Mouse (Mus musculus): Measurements from ENCODE around the gene Map7d3.
A peak's percentile ranks its signal among the peaks of the same experiment; 100 is the strongest.

The Map7d3 gene

DNA sequence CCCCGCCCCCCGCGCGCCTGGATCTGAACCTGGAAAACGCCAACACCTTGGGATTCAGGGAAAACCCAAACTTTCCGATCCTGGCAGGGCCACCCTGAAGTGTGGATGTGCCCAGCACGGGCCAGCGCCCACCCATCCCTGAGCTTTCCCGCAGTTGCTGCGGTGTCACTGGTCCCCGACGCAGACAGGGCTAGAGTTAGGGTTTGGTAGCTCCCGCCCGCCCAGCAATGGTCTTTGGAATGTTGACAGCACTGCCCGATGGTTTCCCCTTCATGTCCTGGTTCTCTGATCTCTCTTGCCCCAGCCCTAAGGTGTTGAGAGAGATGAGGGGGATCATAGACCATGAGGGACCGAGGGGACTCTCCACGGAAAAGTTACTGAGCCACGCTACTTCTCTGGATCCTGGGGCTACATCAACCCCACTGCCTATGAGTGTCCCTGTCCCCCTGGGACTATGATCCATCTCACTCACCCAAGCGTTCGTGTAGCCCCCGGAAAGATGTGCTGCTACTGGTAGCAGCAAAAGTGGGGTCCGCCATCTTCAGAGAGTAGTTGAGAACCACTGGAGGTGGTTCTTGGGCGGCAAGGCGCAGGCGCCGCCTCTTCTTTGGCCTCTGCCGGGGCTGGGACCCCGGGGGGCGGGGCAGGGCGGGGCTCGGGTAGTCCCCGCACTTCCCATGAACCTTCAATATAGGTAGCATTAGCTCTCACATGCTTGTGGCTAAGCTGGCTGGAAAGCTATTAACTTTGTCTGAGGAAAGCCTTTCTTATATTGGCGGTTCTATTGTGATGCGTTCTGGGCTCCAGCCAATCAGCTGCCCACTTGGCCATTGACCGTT, at the start of gene Map7d3:
Map7d3 (minus strand) TSS at position 562 of the 839 bp plus-strand sequence.
- DNase-seq: peak; percentile 4

DNA sequence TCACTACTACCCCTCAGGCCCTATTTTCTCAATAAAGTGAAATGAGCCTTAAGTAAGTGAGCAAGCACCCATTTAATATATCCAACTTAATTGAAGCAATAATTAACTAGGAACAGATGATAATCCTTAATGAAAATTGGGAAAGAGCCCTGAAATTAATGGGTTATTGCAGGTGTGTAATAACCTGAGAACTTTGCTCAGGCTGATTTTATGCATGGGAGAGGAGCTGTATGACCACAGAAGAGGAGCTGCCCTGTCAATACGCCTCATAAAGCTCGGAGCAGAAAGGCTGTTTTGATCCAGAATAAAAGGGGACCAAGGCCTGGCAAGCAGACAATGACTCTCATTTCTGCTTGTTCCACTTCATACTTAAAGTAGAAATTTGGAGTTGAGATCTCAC, 47.7 kb upstream of the Map7d3 start, which contains the start of gene Adgrg4:
Adgrg4 (plus strand) TSS at position 301 of the 400 bp plus-strand sequence.
- DNase-seq: no peak

DNA sequence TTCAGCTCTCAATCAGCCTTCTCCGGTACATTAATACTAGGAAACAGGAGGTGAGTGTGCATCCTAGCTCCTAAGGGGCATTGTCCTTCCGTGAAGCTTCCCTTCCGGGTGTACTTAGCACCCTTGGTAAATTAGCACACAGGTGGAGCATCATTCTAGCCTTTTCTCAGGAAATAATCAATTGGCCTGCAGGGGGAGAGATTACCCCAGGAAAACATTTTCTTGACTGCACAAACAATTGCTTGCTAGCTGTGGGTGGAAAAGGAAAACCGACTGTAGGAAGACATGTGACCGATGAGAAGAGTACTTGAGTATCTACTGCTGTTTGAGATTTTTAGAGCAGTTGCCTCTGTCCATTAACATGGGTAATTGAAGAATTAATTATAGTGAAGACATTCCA, 19.1 kb upstream of the Map7d3 start:
- DNase-seq: no peak

DNA sequence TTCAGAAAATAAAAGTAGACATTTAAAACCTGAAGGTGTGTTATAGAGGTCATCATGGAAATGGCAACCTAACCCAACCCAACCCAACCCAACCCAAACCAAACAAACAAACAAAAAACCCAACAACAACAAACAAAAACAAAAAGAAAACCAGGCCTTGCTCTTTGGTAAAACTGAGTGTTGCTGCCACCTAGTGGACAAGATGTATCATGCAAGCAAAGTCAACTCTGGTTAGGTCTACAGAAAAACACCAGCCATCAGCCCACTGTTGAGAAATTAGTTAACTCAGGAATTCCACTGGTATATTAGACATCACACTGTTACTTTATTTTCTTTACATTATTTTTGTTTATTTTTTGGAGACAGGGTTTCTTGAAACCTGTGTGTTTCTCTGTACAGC, 17.2 kb upstream of the Map7d3 start:
- DNase-seq: peak; percentile 24 to 29

DNA sequence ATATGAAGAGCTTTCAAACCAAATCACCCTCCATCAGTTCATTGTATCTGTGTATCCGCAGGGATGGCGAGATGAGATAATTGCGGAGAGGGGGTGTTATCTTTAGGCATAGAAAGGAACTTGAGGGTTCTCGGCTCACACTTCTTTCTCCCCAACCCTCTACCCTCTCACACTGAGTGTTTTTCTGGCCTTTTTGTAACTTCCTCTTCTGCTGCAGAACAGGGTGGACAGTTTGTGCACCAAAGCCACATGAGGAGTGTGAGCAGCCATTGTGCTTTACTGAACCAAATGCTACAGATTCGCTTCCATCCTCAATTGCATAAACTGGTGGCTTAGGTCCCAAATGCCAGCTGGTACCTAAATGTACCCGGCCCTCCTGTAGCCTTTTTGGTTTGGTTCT, 13.7 kb upstream of the Map7d3 start:
- no peak for DNase-seq

DNA sequence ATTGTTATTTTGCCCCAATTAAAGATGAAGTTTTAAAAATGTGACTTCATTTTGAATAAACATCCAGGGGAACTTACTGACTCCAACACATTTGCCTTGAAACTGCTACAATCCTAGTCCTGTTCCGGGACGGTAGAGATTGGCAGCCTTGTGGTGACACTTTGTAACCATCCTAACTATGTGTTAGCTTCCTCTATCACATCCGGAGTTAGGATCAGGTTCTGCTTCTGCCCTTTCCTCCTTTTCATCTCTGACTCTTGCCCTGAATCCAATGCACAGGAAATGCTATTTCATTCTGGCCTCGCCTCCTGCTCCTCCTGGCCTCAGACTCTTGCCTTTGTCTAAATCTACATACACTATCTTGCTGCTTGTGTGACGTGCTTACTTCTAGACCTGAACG, 5.4 kb upstream of the Map7d3 start:
- DNase-seq: no peak

DNA sequence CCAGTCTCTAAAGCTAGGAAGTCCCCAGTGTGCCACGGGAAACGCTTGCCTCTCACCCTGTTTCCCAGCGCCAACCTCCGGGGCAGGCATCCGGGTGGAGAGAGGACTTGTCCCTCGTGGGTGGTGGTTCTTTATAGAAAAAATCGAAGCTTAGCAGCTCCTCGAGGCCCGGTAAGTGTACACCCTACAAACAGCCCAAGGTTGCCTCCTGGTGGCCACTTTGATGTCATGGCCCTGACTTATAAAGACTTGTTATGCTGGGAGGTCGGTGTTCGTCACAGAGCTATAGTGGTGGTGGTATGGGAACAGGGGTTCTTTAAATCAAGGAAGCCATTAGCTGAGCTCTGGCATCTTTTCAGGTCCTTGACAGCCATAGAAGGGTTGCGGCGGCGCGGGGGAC, 30.9 kb downstream of the Map7d3 start:
- DNase-seq: peak; percentile 5 to 16

DNA sequence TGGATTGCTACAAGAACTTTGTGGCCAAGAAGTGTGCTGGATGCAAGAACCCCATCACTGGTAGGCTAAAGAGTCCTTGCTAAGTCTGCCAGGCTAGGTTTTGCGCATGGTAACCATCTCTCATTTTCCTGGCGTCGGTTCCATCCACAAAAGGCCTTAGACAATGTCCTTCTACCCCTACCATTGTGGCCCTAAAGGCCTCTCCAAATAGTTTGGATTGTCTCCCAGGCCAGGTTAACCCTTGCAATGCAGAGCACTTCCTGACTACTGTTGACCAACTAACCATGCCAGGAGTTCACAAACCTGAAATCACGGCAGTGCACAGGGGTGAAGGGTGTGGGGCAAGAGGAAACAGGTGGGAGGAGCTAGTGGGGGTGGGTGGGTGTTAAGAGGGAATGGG, 31.5 kb downstream of the Map7d3 start:
- DNase-seq: no peak

DNA sequence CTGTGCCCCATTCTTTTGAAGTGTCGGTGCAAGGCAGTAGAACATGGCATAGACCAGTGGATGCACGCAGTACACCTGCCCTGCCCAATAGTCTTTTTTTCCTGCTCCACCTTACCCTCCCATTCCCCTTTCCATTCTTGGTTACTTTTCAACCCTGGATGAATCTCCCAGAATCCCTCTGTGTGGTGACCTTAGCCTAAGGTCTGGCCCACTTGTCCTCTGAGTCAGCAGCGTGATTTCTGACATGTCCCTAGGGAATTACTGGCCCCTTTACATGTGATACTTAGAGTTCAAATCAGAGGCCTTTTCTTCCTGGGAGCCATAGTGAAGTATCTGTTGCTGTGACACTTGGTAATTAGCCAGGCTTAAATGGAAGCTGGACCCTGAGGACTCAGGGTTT, 34.6 kb downstream of the Map7d3 start:
- DNase-seq: no peak

DNA sequence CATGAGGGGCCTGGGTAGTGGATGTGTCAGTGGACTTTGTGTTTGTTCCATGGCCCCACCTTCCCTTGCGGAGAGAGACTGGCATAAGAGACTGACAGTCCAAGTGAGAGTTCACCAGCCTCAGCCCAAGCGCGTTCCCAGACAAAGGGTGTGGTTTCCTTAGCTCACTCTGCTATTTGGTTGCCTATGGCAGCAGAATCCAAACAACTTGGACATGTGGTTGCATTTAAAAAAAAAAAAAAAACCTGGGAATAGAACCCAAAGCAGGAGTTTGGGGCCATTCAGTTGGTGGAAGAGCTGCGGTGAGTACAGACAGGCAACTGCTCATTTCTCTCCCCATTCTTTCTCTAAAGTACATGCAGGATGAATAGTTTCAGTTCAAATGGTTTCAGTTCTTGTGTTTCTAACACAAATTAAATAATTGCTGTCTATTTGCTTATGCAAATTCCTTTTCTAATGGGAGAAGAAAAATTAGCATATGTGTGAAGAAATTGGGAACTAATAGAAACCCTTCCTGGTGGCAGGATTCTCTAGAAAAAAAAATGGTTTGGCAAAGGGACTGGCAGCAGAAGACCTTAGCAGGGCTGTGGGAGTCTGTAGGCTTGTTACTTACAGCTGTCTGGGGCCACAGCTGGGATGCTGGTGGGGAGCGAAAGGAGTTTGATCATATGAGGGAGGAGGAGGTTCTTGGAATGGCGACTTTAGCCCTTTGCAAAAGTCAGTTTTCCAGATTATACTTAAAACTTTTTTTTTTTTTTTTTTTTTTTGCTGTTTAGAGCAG, 35.7 kb downstream of the Map7d3 start:
- DNase-seq: no peak

DNA sequence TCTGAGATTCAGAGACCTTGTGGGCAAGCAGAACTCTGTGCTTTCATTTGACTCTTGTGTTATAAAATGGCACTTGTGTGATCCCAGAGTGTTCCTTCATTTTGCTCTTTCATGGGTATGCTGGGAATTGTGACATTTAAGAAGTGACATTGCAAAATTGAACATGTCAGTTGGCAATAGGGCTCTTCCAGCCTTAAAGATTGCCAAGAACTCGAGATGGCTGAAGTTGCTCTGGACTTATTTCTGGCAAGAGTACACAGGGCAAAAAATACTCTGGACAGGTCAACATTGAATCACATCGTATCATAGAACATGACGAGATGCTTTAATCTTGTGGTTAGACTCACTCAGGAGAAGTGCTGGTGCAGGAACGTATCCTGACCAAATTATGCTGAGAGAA, 48.8 kb downstream of the Map7d3 start:
- DNase-seq: no peak

DNA sequence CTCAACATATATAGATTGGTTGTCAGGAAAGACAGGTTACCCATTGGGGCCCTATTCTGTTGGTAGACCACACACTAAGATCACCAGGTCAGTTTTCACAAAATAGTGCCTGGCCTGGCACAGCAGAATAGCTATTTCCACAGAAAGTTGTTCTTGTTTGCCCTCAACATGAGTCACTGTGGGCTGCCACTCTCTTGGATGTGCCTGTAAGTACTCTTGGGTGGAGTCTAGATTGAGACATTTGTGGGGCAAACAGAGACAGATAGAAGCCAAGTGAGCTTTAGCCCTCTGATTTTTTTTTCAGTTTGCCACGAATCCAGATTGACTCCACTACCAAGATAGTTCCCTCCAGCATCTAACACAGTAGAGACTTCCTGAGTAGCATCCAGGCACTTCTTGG, 50.4 kb downstream of the Map7d3 start:
- no peak for DNase-seq

DNA sequence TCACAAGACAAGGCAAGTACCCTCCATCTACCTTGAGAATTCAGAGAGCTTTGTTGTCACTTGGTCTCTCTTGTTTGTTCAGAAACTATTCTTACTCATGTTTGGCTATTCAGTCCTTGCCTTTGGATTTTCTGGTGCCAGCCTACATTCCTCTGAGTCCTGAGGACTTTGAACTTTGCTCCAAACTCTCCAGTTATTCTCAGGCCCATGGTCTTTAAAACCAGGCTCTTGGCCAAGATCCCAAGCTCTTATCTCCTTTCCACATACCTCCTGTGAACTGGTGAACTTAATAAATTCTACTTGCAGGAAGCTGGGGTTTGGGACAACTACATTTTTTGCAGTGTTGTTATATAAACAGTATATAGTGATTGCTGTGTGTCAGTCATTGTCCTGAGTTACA, 52.3 kb downstream of the Map7d3 start:
- DNase-seq: no peak

DNA sequence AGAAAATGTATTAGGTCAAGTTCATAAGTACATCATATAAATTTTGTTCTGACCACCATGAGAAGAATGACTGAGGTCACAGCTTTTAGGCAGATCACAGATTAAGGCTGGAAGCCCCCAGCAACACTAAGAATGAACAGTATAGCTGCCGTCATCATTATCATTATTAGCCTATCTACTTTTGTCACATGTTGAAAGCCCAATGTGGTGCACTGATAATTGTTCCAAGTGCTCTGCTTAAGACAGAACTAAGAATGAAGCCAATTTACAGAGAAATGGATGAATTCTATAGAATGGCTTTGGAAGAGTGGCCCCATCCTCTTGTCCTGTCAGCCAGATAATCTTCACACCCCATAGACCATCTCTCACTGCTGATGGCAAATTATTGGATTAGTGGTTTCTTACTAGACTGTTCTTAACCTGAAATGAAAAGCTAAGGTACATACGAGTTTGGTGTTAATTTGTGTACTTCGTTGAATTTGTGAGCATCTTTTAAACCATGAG, 61.8 kb downstream of the Map7d3 start:
- DNase-seq: no peak

DNA sequence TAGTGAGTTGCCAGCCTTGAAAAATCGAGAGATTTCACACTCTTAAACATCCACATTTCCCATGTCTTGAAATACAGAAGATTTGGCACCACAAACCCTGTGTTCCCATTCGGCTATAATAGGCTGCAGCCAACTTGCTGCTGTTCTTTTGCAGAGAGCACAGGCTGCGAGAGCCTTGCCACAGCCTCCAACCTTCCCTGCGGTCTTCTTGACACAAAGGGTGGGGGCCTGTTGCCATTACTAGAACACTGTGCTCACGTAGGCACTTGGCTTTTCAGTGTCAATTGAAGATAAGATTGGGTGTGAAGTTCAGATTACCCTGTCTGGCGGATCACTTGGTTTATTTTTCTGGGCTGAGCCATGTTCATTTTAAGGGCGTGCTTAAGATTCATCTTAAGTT, 65.8 kb downstream of the Map7d3 start:
- DNase-seq: no peak

DNA sequence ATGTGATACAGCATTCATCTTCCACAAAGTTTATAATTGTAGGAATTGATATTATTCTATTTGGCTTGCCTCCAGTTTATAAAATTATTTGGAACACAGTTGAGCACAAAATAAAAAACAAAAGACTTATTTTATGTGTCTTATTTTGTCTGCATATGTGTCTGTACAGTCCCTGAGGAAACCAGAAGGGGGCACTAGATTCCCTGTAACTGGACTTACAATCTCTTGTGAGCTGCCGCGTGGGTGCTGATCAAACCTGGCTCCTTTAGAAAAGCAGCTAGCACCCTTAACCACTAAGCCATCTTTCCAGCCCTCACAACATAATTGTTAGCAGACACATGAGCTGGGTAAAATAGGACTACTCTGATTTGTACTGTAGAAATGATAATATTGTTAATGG, 66.5 kb downstream of the Map7d3 start:
- DNase-seq: peak in 1 of 2 experiments; percentile 26

DNA sequence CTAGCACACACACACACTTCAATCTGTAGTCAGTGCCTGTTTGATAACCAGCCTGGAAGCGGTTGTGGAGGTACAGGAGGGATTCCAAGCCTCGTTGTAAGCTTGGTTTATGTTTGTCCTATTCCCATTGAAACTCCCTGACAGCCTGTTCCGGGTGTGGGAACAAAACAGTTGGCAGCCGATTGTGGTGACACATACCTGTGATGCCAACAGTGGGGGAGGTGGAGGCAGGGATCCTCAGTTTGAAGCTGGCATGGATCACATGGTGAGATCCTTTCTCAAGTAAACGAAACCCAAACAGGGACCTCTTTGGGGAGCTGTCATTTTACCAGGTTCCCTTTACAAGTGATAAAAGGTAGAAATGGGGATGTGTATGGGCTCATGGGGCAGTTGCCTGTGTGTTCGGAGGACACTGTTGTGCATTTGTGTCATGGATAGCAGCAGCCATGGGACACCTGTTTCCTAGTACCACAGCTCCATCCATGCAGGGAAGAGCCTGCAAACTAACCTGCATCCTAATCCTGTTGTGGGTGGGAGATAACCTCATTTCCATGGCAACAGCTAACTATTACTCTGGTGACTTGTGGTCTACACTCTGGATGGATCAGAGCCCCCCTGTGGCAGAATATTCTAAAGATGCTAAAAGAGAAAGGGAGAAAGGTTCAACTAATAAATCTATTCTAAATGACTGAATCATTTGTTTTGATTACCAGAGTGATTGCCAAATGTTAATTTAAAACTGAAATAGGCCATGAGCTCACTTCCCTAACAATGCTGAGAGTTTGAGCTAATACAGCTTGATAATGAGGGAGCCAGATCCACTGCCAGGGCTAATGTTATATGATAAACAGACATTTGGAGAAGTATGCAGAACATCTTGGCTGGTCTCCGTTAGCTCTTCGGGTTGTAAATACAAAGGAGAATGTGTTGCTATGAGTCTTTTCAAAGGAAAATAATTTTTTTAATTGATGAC, 68.5 kb downstream of the Map7d3 start:
- no peak for DNase-seq

DNA sequence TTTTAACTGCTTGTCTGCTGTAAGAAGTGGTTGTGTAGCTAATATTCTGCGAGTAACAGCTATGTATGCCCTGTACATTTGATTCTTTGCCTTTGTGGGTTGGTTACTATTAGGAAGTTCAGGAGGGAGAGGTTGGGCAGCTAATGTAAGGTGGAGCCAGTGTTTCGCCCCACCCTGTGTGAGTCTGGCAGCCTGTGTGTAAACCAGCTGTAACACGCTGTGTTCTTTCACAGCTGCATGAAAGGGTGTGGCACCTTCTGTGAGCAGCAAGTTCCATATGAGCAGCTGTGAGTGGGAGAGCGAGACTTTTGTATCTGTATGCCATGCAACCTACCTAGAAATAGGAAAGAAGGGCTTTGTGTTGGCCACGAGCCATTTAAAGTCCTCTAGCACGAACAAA, 70.0 kb downstream of the Map7d3 start:
- no peak for DNase-seq

DNA sequence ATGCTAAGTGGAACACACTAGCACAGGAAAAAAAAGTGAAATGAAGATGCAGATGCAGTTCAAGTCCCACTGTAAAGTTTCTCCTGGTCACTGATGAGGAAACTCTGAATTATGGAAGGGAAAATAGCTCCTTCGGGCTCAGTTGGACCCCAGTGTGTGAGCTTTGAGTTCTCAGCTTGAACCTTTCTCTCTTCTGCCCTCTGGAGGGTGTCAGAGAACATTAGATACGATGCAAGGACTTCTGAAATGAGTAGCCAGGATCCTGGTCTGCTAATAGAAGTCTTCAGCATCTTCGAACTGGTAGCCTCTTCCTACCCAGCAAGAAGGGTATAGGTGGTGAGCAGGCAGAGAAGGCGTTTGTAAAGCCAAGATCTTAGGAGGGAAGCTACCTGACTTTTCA, 70.6 kb downstream of the Map7d3 start:
- DNase-seq: no peak
